Mouse (Mus musculus) C2C12 (cell line): ENCODE results near the gene C2cd2.

Experiments
- CEBPB ChIP-seq: IDR thresholded peaks from one replicate; pipeline ENCODE4 v1.6.1; 2011; ENCODE audit warnings: low read depth, mild to moderate bottlenecking, control low read depth, moderate library complexity
- CTCF ChIP-seq: IDR thresholded peaks from one replicate; pipeline ENCODE4 v1.5.1; 2011; ENCODE audit not compliant: control insufficient read depth, insufficient read depth, insufficient read length
- FOSL1 ChIP-seq: IDR thresholded peaks from one replicate; pipeline ENCODE4 v1.8.0; 2011; ENCODE audit warnings: mild to moderate bottlenecking, low read length; ENCODE audit not compliant: poor library complexity, insufficient read depth, severe bottlenecking
- MYOD1 ChIP-seq: IDR thresholded peaks from one replicate; pipeline ENCODE4 v1.6.1; 2011; ENCODE audit warnings: low read depth; ENCODE audit not compliant: control insufficient read depth, insufficient read length
- MYOG ChIP-seq: IDR thresholded peaks from one replicate; pipeline ENCODE4 v1.6.1; 2011; ENCODE audit not compliant: control insufficient read depth, insufficient read length; ENCODE audit errors: extremely low read depth
- USF1 ChIP-seq: IDR thresholded peaks from one replicate; pipeline ENCODE4 v1.6.1; 2011; ENCODE audit warnings: low read depth, mild to moderate bottlenecking, control low read depth, moderate library complexity

GRCm38 (mm10) chr16:97921961-97922778 is 40.2 kb downstream of the C2cd2 start:
- TF ChIP-seq CEBPB (no peak), CTCF (no peak), MYOD1 (no peak), FOSL1 (no peak), MYOG (no peak), USF1 (no peak)
